Mouse (Mus musculus) C2C12 (cell line): Measurements from ENCODE around the gene Minos1.

Source experiments
- CEBPB ChIP-seq: IDR thresholded peaks from one replicate; pipeline ENCODE4 v1.6.1; 2011; ENCODE audit warnings: low read depth, mild to moderate bottlenecking, control low read depth, moderate library complexity
- CTCF ChIP-seq: IDR thresholded peaks from one replicate; pipeline ENCODE4 v1.5.1; 2011; ENCODE audit not compliant: control insufficient read depth, insufficient read depth, insufficient read length
- FOSL1 ChIP-seq: IDR thresholded peaks from one replicate; pipeline ENCODE4 v1.8.0; 2011; ENCODE audit warnings: mild to moderate bottlenecking, low read length; ENCODE audit not compliant: poor library complexity, insufficient read depth, severe bottlenecking
- MAX ChIP-seq: IDR thresholded peaks from one replicate; pipeline ENCODE4 v1.6.1; 2011; ENCODE audit warnings: mild to moderate bottlenecking, control low read depth
- MYOD1 ChIP-seq: IDR thresholded peaks from one replicate; pipeline ENCODE4 v1.6.1; 2011; ENCODE audit warnings: low read depth; ENCODE audit not compliant: control insufficient read depth, insufficient read length
- MYOG ChIP-seq: IDR thresholded peaks from one replicate; pipeline ENCODE4 v1.6.1; 2011; ENCODE audit not compliant: control insufficient read depth, insufficient read length; ENCODE audit errors: extremely low read depth
- USF1 ChIP-seq: IDR thresholded peaks from one replicate; pipeline ENCODE4 v1.6.1; 2011; ENCODE audit warnings: low read depth, mild to moderate bottlenecking, control low read depth, moderate library complexity

DNA sequence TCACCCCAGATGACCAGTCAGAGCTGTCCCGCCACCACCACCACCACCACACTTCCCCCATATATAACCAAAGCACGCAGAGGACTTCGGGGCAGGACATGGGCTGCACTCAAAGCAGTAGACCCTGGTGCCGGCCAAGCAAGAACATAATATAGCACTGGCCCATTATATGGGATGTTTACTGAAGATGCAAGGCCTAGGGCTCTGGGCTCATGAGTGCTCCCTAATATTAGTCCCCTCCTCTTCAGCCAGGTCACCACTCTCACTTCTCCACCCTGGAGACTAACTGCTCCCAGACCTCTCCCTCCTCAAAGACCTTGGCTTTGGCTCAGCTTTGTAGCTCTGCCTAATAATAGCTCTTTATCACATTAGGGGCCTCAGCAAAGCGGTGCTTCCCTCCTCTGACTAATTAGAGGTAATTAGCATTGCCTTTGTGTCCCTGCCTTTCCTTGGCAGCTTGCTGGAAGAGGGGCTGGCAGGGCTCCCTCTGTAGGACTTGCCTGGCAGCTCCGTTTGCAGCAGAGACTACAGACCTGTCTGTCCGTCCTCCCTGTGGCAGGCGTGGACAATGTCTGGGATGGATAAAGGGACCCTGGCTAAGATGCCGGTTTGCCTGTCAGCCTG lies 76.5 kb downstream of the Minos1 start:
- TF ChIP-seq CTCF (no peak), MYOG (no peak), USF1 (no peak), MAX (no peak), MYOD1 (no peak), CEBPB (no peak), FOSL1 (no peak)
